Mouse (Mus musculus): ENCODE data around the gene Cplx2.

- TF ChIP-seq GATA1 (IDR thresholded peaks at IDR 0.05; ENCODE audit: low read length) (no peak), TAL1 (IDR thresholded peaks at IDR 0.05; ENCODE audit: low read length) (no peak)
These were observed 49.1 kb downstream of the Cplx2 start for GRCm38 (mm10) chr13:54420226-54420625.

Measured in erythroblast, embryonic 14.5 days (primary cell).